Mouse (Mus musculus) neural tube, embryonic 11.5 days (tissue): ENCODE data around the gene Alk. TPM values are rescaled to one million over a fixed set of nuclear protein-coding genes. Genes with fewer than 3 reads are reported as not detected.
A peak's percentile ranks its signal among the peaks of the same experiment; 100 is the strongest.

Source experiments
- ATAC-seq: fragments of 200-750 bp; cut with Nextera tagmentation; 2 replicates; pipeline ENCODE4 v1.8.0; 2017; ENCODE audit warnings: moderate number of reproducible peaks, mild to moderate bottlenecking, moderate TSS enrichment, moderate library complexity; ENCODE audit not compliant: insufficient read depth, low FRiP score, low TSS enrichment
- DNase-seq: peaks from one replicate; pipeline ENCODE4 v3.0.0-alpha.2; 2015; ENCODE audit warnings: low spot score
- H3K27ac ChIP-seq: fragments of 300-500 bp; sonication (generic); 2 replicates; pipeline ENCODE4 v1.5.1; 2014; ENCODE audit warnings: low read depth, mild to moderate bottlenecking, low read length
- H3K27me3 ChIP-seq: fragments of 300-500 bp; sonication (generic); 2 replicates; pipeline ENCODE4 v1.6.1; 2014; ENCODE audit warnings: mild to moderate bottlenecking, low read length, mixed read lengths; ENCODE audit not compliant: control insufficient read depth, insufficient read depth
- H3K36me3 ChIP-seq: fragments of 300-500 bp; sonication (generic); 2 replicates; pipeline ENCODE4 v1.6.1; 2014; ENCODE audit warnings: mild to moderate bottlenecking, low read length, moderate library complexity, mixed read lengths; ENCODE audit not compliant: control insufficient read depth, insufficient read depth
- H3K4me1 ChIP-seq: fragments of 300-500 bp; sonication (generic); 2 replicates; pipeline ENCODE4 v1.6.1; 2014; ENCODE audit warnings: low read length, mixed read lengths; ENCODE audit not compliant: control insufficient read depth, insufficient read depth
- H3K4me2 ChIP-seq: fragments of 300-500 bp; sonication (generic); 2 replicates; pipeline ENCODE4 v1.6.1; 2014; ENCODE audit warnings: low read depth, mild to moderate bottlenecking, moderate library complexity
- H3K4me3 ChIP-seq: fragments of 300-500 bp; sonication (generic); 2 replicates; pipeline ENCODE4 v1.5.1; 2014; ENCODE audit warnings: low read depth, low read length
- H3K9ac ChIP-seq: fragments of 300-500 bp; sonication (generic); 2 replicates; pipeline ENCODE4 v1.6.1; 2014; ENCODE audit warnings: mild to moderate bottlenecking, low read length
- H3K9me3 ChIP-seq: fragments of 300-500 bp; sonication (generic); 2 replicates; pipeline ENCODE4 v1.6.1; 2016; ENCODE audit warnings: low read length; ENCODE audit not compliant: control insufficient read depth
- WGBS: fragments of 180-500 bp; shearing (Covaris S2); extraction: QIAGEN DNeasy Blood & Tissue Kit; methylation state at CpG from one replicate; pipeline ENCODE4 v1.1.7; 2014; 5-methylcytosine and 5-hydroxymethylcytosine counted together
- polyA plus RNA-seq: library from polyadenylated mRNA; unstranded; fragments of >200 nt; fragmentation: Nextera tagmentation; extraction: Ambion mirVana; gene quantifications from 2 replicates; pipeline ENCODE4 v1.2.1, GENCODE M21; 2014

The Alk gene
- polyA plus RNA-seq, 1 experiment from 2014 or later, result 0.40 TPM

DNA sequence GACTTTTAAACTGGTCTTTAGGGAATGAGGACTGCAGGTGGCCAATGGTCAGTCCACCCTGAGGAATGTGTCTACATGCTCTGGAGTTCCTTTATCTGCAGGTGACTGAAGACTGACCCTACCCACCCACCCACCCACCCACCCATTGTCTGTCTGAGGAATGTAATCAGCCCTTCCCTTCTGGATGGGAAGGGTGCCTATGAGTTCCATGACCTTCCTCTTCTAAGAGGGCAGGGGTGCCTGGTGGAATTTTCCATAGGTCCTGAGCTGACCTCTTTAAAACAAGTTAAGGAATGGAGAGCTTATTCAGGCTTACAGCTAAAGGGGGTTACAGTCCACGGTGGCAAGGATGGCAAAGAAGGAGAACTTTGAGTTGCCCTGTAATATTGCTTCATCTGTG is 43.7 kb downstream of the Alk start:
- ATAC-seq (no peak), DNase-seq (no peak)
- Histone ChIP-seq H3K36me3 (no peaks in the 10 kb centered on the region), H3K27ac (no peak overlapping the region), H3K4me3 (no peak overlapping the region), H3K27me3 (no peaks in the 10 kb centered on the region), H3K4me2 (no peak overlapping the region), H3K4me1 (no peaks in the 10 kb centered on the region), H3K9ac (no peak overlapping the region), H3K9me3 (no peaks in the 10 kb centered on the region)
- 80% methylated on average over 1 of the region's 1 CpGs for WGBS

DNA sequence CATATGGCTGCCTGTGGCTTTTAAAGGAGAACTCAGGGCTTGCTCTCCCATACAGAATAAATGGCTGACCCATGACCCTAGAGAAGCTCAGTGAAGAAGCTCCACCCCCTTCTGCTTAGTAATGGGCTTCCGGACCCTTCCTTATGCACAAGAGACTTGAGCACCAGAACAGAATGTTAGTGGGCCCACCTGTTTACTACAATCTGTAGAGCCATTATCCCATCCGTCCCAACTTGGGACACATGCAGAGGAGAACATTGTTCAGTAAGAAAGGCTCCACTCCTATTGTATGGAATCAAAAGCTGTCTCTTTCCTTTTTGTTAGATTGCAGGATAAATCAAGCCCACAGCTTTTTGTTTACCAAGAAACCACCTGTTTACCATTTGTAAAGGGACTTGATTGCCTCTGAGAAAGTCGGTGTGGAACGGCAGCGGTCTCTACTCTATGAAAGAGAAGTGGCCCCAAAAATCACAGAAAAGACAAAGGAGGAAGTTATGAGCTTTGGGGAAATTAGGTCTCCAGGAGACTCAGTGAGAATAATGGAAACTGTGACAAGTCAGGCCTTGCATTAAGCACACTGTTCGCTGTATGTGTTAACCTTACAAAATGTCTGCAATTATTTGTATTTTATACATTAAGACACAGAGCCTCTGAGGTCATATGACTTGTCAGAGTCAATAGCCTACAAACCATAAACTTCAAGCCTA is 47.2 kb downstream of the Alk start:
- WGBS, result 58% methylated on average over 6 of the region's 6 CpGs
- ATAC-seq, result peak; percentile 60
- no peak overlapping the region for H3K9ac ChIP-seq

DNA sequence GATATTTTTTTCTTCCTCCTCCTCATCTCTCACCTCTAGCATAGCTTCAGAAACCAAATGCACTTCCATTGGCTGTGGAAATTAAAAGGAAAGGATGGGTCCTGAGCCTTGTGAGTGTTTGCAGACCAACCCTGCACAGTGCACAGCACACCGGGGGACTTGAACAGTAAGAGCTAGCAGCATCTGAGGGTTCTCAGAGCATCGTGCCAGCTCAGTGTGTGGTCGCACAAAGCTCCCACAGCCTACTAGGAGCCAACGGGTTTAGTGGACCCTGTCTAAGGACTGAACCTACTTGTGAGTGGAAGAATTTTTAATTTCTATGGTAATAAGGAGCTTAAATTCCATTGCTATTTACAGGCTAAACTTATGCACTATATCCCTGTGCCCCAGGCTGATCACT is 58.2 kb downstream of the Alk start:
- H3K27me3 ChIP-seq, result no peaks in the 10 kb centered on the region
- H3K9me3 ChIP-seq, result no peaks in the 10 kb centered on the region
- DNase-seq, result no peak
- H3K4me1 ChIP-seq, result no peaks in the 10 kb centered on the region
- no peak overlapping the region for H3K4me2 ChIP-seq
- no peak overlapping the region for H3K4me3 ChIP-seq
- H3K9ac ChIP-seq, result no peak overlapping the region
- no peak for ATAC-seq
- H3K36me3 ChIP-seq, result no peaks in the 10 kb centered on the region
- H3K27ac ChIP-seq, result no peak overlapping the region
- WGBS, result 81% methylated on average over 4 of the region's 4 CpGs

More for the DNA sequence above, 47.2 kb downstream of the Alk start:
- Histone ChIP-seq H3K4me3 (no peak overlapping the region), H3K27me3 (no peaks in the 10 kb centered on the region), H3K9me3 (no peaks in the 10 kb centered on the region), H3K36me3 (no peaks in the 10 kb centered on the region), H3K4me2 (no peak overlapping the region), H3K27ac (no peak overlapping the region), H3K4me1 (no peaks in the 10 kb centered on the region)
- DNase-seq, result no peak

DNA sequence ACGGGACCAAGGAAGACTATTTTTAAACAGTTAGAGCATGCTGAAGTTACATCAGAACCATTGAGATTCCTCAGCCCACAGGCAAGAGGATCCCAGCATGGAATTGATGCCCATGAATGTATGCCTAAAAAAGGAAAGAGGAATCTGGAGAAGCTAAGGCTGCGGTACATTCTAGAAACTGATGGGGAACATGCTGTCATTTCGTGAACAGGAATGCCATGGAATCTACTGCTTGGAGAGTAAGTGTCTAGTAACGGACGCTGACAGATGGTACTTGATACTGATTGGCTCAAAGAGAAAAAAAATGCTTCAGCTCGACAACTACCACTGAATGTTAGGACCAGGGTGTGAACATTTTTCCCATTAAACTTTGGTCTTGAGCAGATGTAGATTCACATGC is 69.1 kb downstream of the Alk start:
- H3K36me3 ChIP-seq, result no peaks in the 10 kb centered on the region
- no peak overlapping the region for H3K4me2 ChIP-seq
- no peaks in the 10 kb centered on the region for H3K9me3 ChIP-seq
- no peaks in the 10 kb centered on the region for H3K4me1 ChIP-seq
- 89% methylated on average over 6 of the region's 6 CpGs for WGBS
- no peak overlapping the region for H3K4me3 ChIP-seq
- DNase-seq (no peak), ATAC-seq (no peak)
- no peak overlapping the region for H3K27ac ChIP-seq
- no peaks in the 10 kb centered on the region for H3K27me3 ChIP-seq
- H3K9ac ChIP-seq, result no peak overlapping the region

DNA sequence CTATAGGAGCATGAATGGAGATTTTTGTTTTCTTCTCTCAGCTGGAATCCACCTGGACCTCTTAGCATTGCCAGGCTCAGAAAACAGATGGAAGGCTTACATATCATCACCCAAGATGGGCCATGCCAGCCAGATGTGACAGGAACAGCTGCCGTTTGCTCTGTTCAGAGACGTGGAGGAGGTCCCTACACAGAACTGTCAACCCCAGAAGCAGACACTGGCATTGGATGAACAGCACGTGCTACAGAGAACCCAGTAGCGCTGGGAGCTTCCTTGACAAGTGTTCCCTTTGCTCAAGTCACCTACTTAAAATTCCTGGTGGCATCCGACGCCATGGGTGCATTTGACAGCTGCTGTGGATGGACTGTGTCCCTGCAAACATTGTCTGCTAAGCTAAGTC is 72.2 kb downstream of the Alk start:
- 77% methylated on average over 6 of the region's 6 CpGs for WGBS
- DNase-seq (no peak), ATAC-seq (no peak)
- no peak overlapping the region for H3K27ac ChIP-seq
- H3K36me3 ChIP-seq, result no peaks in the 10 kb centered on the region
- H3K9me3 ChIP-seq, result no peaks in the 10 kb centered on the region
- H3K27me3 ChIP-seq, result no peaks in the 10 kb centered on the region
- no peak overlapping the region for H3K4me2 ChIP-seq
- no peaks in the 10 kb centered on the region for H3K4me1 ChIP-seq
- no peak overlapping the region for H3K9ac ChIP-seq
- H3K4me3 ChIP-seq, result no peak overlapping the region

DNA sequence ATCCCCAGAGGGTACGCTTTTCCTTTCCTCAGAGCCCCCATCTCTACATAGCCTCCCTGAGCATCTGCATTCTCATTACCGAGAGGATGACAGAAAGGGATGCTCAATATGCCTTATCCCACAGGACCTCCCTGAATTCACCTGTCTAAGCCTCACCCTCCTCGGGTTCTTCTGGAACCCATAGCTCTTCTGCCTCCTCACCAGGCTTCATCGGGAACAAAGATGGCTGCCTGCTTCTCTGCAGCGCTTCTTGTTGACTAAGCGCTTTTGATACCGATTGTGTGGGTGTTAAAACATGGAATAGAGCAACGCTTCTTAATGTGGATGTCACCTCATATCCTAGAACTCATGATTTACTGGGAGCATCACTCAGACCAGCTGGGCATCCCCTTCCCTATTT is 75.9 kb downstream of the Alk start:
- WGBS, result 90% methylated on average over 8 of the region's 8 CpGs
- Histone ChIP-seq H3K4me3 (no peak overlapping the region), H3K27me3 (no peaks in the 10 kb centered on the region), H3K9me3 (no peaks in the 10 kb centered on the region), H3K36me3 (no peaks in the 10 kb centered on the region), H3K4me1 (no peaks in the 10 kb centered on the region), H3K9ac (no peak overlapping the region), H3K4me2 (no peak overlapping the region), H3K27ac (no peak overlapping the region)
- ATAC-seq (no peak), DNase-seq (no peak)

DNA sequence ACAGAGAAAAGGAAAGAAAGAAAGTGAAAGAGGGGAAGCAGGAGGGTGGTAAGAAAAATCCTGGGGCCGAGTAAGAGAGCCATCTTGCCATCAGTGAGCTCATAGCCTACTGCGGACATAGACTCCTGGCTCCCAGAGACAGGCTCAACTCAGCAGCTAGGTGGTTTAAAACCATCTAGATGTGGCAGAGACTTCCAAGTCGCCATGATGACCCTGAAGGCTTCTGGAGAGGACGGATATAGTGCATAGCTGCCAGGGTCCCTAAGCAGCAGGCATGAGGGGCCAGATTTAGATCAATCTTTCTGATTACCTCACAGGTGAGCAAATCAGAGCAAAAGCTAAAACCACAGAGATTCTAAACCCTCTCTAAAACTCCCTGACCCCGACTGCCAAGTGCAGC is 76.9 kb downstream of the Alk start:
- H3K27me3 ChIP-seq, result no peaks in the 10 kb centered on the region
- H3K4me1 ChIP-seq, result no peaks in the 10 kb centered on the region
- H3K36me3 ChIP-seq, result no peaks in the 10 kb centered on the region
- H3K4me2 ChIP-seq, result no peak overlapping the region
- ATAC-seq, result no peak
- H3K9ac ChIP-seq, result no peak overlapping the region
- no peaks in the 10 kb centered on the region for H3K9me3 ChIP-seq
- DNase-seq, result no peak
- no peak overlapping the region for H3K27ac ChIP-seq
- WGBS, result 76% methylated on average over 5 of the region's 5 CpGs
- H3K4me3 ChIP-seq, result no peak overlapping the region

DNA sequence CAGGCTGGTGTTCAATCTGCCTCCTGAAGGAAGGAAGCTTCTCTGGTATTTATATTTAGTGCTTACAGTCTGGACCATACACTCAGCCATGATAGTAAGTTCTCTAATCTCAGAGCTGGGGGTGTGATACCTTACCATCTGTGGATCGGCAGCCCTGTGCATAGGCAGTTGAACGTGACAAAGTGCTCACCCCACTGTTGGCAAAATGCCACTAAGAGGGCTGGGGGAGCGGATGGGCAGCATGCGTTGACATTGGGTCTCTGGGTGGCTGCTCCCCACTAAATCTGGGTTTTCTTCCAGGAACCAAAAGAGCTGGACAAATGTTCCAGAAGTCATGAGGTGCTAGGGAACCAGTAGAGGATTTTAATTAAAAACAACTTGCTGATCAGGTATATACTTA is 78.1 kb downstream of the Alk start:
- H3K36me3 ChIP-seq, result no peaks in the 10 kb centered on the region
- no peak for ATAC-seq

DNA sequence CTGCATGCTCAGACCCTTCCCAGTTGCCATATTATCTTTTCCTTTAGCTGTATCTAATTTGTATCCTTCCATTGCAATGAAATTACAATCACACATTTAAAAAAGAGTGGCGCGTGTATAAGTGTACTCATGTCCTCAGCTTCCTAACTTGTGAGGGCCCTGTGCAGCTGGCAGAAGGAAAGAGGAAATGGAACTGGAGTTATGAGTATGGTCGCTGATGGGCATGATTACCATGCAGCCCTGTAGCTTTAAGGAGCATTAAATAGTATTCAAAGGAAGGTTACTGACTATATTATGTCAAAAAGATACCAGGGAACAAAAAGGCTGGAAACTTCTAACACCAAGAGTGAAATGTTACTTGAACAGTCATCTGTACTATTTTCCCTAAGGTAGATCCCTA is 79.6 kb downstream of the Alk start:
- ATAC-seq (no peak), DNase-seq (no peak)
- H3K36me3 ChIP-seq, result no peaks in the 10 kb centered on the region
- H3K4me2 ChIP-seq, result no peak overlapping the region
- no peak overlapping the region for H3K27ac ChIP-seq
- WGBS, result 88% methylated on average over 3 of the region's 3 CpGs
- H3K9ac ChIP-seq, result no peak overlapping the region
- H3K9me3 ChIP-seq, result no peaks in the 10 kb centered on the region
- no peaks in the 10 kb centered on the region for H3K27me3 ChIP-seq
- no peak overlapping the region for H3K4me3 ChIP-seq
- no peaks in the 10 kb centered on the region for H3K4me1 ChIP-seq

More for the DNA sequence above, 78.1 kb downstream of the Alk start:
- no peaks in the 10 kb centered on the region for H3K27me3 ChIP-seq
- H3K4me1 ChIP-seq, result no peaks in the 10 kb centered on the region
- DNase-seq, result no peak
- H3K9me3 ChIP-seq, result no peaks in the 10 kb centered on the region
- no peak overlapping the region for H3K27ac ChIP-seq
- no peak overlapping the region for H3K4me2 ChIP-seq
- no peak overlapping the region for H3K4me3 ChIP-seq
- 92% methylated on average over 4 of the region's 4 CpGs for WGBS
- no peak overlapping the region for H3K9ac ChIP-seq
